Mouse (Mus musculus) small intestine, adult 10 weeks (tissue): ENCODE results near the gene Kif16b. TPM values are rescaled to one million over a fixed set of nuclear protein-coding genes. Genes with fewer than 3 reads are reported as not detected.

Source experiments
- polyA plus RNA-seq: library from polyadenylated mRNA; stranded (reverse); fragments of 350-450 nt; fragmentation: Illumina TruSeq; extraction: RNeasy Lipid Tissue Mini Kit (QIAGEN cat#74804); gene quantifications from one replicate; pipeline ENCODE4 v1.2.3, GENCODE M21; 2014; ENCODE audit warnings: low replicate concordance

Kif16b gene
- polyA plus RNA-seq, result 31.5 TPM

DNA sequence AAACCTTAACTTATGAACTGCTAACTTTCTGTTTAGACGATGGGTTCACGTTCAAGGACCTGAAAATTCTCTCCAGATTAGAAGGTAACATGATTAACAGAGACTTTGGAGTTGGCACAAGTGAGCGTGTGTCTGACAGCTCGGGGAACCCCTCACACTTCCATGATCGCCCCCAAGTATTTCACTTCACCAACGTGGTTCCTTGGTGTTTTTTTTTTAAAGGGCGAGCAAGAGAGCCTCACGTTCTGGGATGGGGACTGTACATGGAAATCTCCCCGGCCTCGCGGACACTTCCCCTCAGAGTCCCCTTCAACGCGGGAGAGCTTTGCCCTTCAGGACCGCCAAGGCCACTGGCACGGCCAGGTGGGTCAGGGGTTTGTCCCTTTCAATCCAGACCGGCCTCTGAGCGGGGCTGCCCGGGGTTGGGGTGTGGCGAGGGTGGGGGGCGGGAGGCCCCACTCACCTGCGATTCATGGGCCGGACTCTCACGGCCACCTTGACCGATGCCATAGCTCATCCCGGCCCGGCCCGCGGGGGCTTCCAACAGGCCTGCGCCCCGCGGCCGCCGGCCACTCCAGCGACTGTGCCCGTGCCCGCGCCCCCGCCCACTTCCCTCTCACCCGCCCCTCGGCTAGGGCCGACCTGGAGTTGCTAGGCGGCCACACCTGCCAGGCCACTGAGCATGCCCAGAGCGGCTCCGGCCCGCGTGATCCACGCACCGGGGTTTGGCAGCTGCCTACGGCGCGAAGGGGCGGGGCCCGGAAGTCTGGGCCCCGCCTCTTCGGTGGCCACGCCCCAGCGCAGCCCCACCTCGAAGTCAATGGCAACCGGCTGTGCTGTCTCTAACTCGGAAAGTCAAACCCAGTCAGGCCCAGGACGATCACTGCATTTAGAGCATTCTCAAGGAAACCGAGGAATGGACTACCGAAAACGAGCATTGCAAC lies at the start of gene Kif16b:
Gene Kif16b, minus strand, starts transcription at position 670 of the 944 bp plus-strand sequence.

Other genes with a start within 250 kb of the Kif16b start
- 176 TPM for gene Snrpb2, start 161.5 kb upstream of the Kif16b start, polyA plus RNA-seq
- not detected for gene Otor, start 176.9 kb upstream of the Kif16b start, polyA plus RNA-seq